Mouse (Mus musculus) liver, embryonic 14.5 days (tissue): Measurements from ENCODE around the gene Tigd3.
"Not testable (repeated sequence)": the region's sequence is repeated elsewhere in the genome, so short reads cannot be mapped to it uniquely, and the experiment has no call there.

Experiments used
- CTCF ChIP-seq: IDR thresholded peaks from 2 replicates; pipeline ENCODE4 v1.5.1; 2016; ENCODE audit warnings: antibody characterized with exemption, low read depth, control low read depth
- EP300 ChIP-seq: IDR thresholded peaks from 2 replicates; pipeline ENCODE4 v1.6.1; 2016; ENCODE audit warnings: antibody characterized with exemption, low read depth

DNA sequence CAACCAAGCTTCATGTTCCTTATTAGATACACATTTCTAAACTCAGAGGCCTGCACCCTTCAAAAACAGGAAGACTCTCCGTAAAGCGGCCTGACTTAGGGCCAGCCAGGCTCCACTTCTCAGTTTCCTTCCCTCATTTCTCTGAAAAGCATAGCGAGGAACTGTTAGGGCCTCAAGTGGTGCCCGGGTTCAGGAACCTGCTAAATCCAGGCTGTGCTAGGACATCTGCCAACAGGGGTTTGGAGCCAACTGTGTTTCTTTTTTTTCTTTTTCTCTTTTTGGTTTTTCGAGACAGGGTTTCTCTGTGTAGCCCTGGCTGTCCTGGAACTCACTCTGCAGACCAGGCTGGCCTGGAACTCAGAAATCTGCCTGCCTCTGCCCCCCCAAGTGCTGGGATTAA is 11.9 kb downstream of the Tigd3 start:
- not testable (repeated sequence) for TF ChIP-seq CTCF, EP300
